Mouse (Mus musculus) forebrain, embryonic 10.5 days (tissue): ENCODE results near the gene Lax1. TPM values are rescaled to one million over a fixed set of nuclear protein-coding genes. Genes with fewer than 3 reads are reported as not detected.
"Not testable (repeated sequence)": the region's sequence is repeated elsewhere in the genome, so short reads cannot be mapped to it uniquely, and the experiment has no call there.

ENCODE experiments used
- DNase-seq: peaks from one replicate; pipeline ENCODE4 v3.0.0-alpha.2; 2017; ENCODE audit warnings: low spot score; ENCODE audit errors: extremely low spot score
- H3K27ac ChIP-seq: fragments of 300-500 bp; sonication (generic); 2 replicates; pipeline ENCODE4 v1.5.1; 2016; ENCODE audit warnings: mild to moderate bottlenecking
- H3K27me3 ChIP-seq: fragments of 300-500 bp; sonication (generic); 2 replicates; pipeline ENCODE4 v1.6.1; 2016; ENCODE audit warnings: mild to moderate bottlenecking; ENCODE audit not compliant: poor library complexity, severe bottlenecking
- H3K36me3 ChIP-seq: fragments of 300-500 bp; sonication (generic); replicated peaks from 2 replicates; pipeline ENCODE4 v1.6.1; 2016; ENCODE audit warnings: mild to moderate bottlenecking, moderate library complexity
- H3K4me1 ChIP-seq: fragments of 300-500 bp; sonication (generic); 2 replicates; pipeline ENCODE4 v1.6.1; 2016
- H3K4me3 ChIP-seq: fragments of 300-500 bp; sonication (generic); 2 replicates; pipeline ENCODE4 v1.5.1; 2016; ENCODE audit warnings: mild to moderate bottlenecking, moderate library complexity
- H3K9me3 ChIP-seq: fragments of 300-500 bp; sonication (generic); 2 replicates; pipeline ENCODE4 v1.6.1; 2016; ENCODE audit warnings: mild to moderate bottlenecking, moderate library complexity
- WGBS: fragments of 180-500 bp; shearing (Covaris S2); methylation state at CpG from one replicate; pipeline ENCODE4 v1.1.7; 2016; 5-methylcytosine and 5-hydroxymethylcytosine counted together
- polyA plus RNA-seq: library from polyadenylated mRNA; unstranded; fragments of >200 nt; fragmentation: Nextera tagmentation; extraction: Ambion mirVana; gene quantifications from 2 replicates; pipeline ENCODE4 v1.2.1, GENCODE M21; 2016

Lax1 gene
- polyA plus RNA-seq, 1 experiment from 2014 or later: 0.93 TPM

- H3K27ac ChIP-seq: peak overlapping the region; percentile 25; the same call in 1 of the 2 replicates
- no peaks in the 10 kb centered on the region for H3K9me3 ChIP-seq
- 55% methylated on average over 6 of the region's 6 CpGs for WGBS
- no peak for DNase-seq
- no peaks in the 10 kb centered on the region for H3K27me3 ChIP-seq
- H3K36me3 ChIP-seq: peaks cover 3% of the 10 kb centered on the region
- peaks cover 49% of the 10 kb centered on the region for H3K4me1 ChIP-seq
- no peak overlapping the region for H3K4me3 ChIP-seq
Measured at GRCm38 (mm10) chr1:133710895-133711294, 21.0 kb upstream of the Lax1 start.

- Histone ChIP-seq H3K4me3 (no peak overlapping the region), H3K4me1 (peaks cover 47% of the 10 kb centered on the region), H3K27ac (peak overlapping the region; percentile 44), H3K9me3 (no peaks in the 10 kb centered on the region), H3K27me3 (no peaks in the 10 kb centered on the region), H3K36me3 (peaks cover 3% of the 10 kb centered on the region)
- no peak for DNase-seq
- WGBS: 86% methylated on average over 3 of the region's 3 CpGs
Measured at GRCm38 (mm10) chr1:133709292-133709691, 19.4 kb upstream of the Lax1 start.

- not testable (repeated sequence) for H3K27me3 ChIP-seq, DNase-seq, H3K27ac ChIP-seq, H3K9me3 ChIP-seq, H3K36me3 ChIP-seq, H3K4me3 ChIP-seq, H3K4me1 ChIP-seq
- 16% methylated on average over 1 of the region's 2 CpGs for WGBS
Measured at GRCm38 (mm10) chr1:133701824-133702223, 11.9 kb upstream of the Lax1 start.

DNA sequence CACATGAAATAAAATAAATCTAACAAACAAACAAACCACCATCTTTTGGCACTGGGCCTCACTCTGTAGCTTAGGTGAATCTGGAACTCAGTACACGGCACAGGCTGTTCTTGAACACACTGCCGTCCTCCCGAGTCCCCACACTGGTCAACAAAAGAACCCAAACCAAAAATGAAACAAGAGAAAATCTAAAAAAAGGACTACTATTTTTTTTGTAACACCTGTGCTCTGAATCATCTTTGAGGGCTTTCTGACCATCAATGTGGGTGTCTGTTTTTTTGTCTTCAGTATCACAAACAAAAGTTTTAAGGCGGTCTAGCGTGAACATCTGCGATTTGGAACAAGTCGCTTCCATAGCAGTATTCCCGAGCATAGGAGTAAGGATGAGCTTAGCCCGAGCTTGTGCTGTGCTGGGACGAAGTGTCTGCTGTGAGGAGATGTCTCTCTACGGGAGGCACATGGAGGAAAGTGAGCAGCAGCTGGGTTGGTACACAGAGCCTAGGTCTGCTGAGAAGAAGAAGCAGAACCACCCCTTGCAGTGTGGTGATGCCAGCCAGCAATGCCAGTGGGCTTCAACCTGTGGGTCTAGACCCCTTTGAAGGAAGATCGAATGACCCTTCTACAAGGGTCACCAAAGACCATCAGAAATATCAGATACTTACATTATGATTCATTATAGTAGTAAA is 8.2 kb upstream of the Lax1 start:
- Histone ChIP-seq H3K4me3 (no peak overlapping the region), H3K27ac (no peak overlapping the region), H3K27me3 (no peaks in the 10 kb centered on the region), H3K9me3 (no peaks in the 10 kb centered on the region), H3K4me1 (peaks cover 34% of the 10 kb centered on the region), H3K36me3 (no peaks in the 10 kb centered on the region)
- no peak for DNase-seq
- WGBS: 94% methylated on average over 12 of the region's 12 CpGs

DNA sequence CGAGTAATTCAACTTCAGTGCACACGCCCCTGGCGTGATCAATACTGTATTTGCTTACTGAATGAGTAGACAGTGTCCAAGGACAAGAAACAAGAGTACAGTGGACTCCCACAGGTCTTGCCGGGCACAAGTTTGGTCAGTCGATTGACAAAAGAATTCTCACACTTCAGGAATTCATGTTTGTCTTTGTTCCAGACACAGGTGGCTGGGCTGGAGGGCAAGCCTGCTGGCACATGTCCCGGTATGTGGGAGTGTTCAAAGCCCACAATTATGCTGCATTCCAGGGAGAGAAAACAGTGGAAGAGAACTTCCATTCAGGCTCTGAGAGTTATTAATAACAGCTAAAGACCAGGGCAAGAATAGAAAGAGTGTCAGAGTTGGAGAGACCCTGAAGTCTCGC is 6.0 kb upstream of the Lax1 start:
- 54% methylated on average over 7 of the region's 7 CpGs for WGBS
- peak overlapping the region; percentile 72 for H3K27ac ChIP-seq
- H3K4me3 ChIP-seq: no peak overlapping the region
- H3K36me3 ChIP-seq: no peaks in the 10 kb centered on the region
- no peaks in the 10 kb centered on the region for H3K9me3 ChIP-seq
- peaks cover 44% of the 10 kb centered on the region for H3K4me1 ChIP-seq
- H3K27me3 ChIP-seq: no peaks in the 10 kb centered on the region
- DNase-seq: no peak

- no peak for DNase-seq
- Histone ChIP-seq H3K4me1 (peaks cover 48% of the 10 kb centered on the region), H3K9me3 (no peaks in the 10 kb centered on the region), H3K27me3 (no peaks in the 10 kb centered on the region), H3K36me3 (no peaks in the 10 kb centered on the region), H3K27ac (peak overlapping the region; percentile 72), H3K4me3 (no peak overlapping the region)
- 89% methylated on average over 1 of the region's 1 CpGs for WGBS
Measured at GRCm38 (mm10) chr1:133694876-133695275, 5.0 kb upstream of the Lax1 start.

DNA sequence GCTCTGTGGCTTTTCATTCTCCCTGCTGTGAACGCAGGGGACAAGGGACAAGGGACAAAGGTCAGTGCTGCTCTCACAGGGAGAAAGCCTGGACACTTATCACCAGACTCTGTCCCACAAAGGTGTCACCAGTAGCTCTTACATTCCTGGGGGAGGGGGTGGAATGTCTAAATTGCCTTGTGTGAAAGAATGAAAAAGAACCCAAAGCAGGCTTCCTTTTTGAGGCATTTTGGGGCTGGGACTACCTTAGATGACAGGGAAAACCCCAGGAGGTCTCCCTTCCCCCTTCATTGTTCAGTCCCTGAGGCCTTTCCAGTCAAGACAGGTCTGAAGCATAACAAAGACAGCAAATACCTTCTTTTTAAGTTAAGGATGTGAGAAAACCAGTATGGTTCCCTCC is 4.4 kb upstream of the Lax1 start:
- H3K4me1 ChIP-seq: peaks cover 51% of the 10 kb centered on the region
- no peaks in the 10 kb centered on the region for H3K36me3 ChIP-seq
- H3K9me3 ChIP-seq: no peaks in the 10 kb centered on the region
- no peaks in the 10 kb centered on the region for H3K27me3 ChIP-seq
- no peak overlapping the region for H3K4me3 ChIP-seq
- DNase-seq: no peak
- 0% methylated on average over 1 of the region's 1 CpGs for WGBS
- H3K27ac ChIP-seq: peak overlapping the region; percentile 72

DNA sequence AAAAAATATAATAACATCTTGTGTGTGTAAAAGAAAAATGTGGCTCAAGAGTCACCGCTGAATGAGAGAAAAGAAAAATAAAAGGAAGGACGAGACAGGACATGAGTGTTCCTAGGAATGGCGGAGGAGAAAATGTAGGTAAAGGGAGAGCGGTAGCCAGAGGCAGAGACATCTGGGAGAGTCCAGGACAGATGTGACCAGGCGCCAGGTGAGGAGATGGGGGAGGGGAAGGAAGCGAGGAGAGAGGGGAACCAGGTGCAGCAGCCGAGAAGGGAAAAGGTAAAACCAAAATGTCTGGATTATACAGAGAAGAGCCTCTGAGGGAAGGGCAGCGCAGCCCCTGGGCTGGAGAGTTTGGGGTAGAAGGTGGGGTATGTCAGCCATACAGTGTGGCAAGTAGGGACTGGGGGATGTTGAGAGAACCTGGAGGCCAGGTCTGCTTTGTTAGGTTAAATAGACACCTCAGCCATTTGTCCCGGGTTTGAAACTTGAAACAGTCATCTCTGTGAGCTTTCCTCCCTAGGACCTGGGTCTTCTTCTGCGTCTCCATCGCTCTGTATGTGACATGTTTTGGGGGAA is 3.7 kb upstream of the Lax1 start:
- Histone ChIP-seq H3K36me3 (no peaks in the 10 kb centered on the region), H3K27me3 (no peaks in the 10 kb centered on the region), H3K4me1 (peaks cover 52% of the 10 kb centered on the region), H3K27ac (peak overlapping the region; percentile 72), H3K4me3 (no peak overlapping the region), H3K9me3 (no peaks in the 10 kb centered on the region)
- WGBS: 63% methylated on average over 11 of the region's 11 CpGs
- no peak for DNase-seq

DNA sequence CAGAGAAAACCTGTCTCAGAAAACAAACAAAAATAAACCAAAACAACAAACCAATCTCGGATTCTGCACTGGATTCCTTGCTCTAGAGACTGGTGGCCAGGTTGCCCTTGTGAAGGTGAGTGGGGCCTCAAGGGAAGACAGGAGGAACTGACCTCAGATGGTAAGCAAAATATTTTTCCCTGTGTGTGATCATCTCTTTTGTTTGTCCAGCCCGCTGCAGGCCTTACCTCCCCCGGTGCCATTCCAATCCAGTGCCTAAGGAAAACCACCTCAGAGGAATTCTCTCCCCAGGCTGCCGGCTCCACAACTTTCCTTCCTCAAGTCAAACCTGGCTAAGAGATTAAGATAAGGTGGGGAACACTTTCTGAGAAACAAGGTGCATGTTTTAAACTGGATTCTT is 2.3 kb upstream of the Lax1 start:
- Histone ChIP-seq H3K36me3 (no peaks in the 10 kb centered on the region), H3K9me3 (no peaks in the 10 kb centered on the region), H3K27me3 (no peaks in the 10 kb centered on the region), H3K4me3 (no peak overlapping the region), H3K27ac (peak overlapping the region; percentile 35; the same call in 1 of the 2 replicates), H3K4me1 (peaks cover 54% of the 10 kb centered on the region)
- DNase-seq: no peak
- WGBS: 44% methylated on average over 4 of the region's 4 CpGs

GRCm38 (mm10) chr1:133691046-133691445 is 1.1 kb upstream of the Lax1 start:
- DNase-seq: no peak
- WGBS: 98% methylated on average over 6 of the region's 6 CpGs
- no peak overlapping the region for H3K27ac ChIP-seq

GRCm38 (mm10) chr1:133688301-133688700 is 1.6 kb downstream of the Lax1 start:
- Histone ChIP-seq H3K36me3 (no peaks in the 10 kb centered on the region), H3K4me1 (peaks cover 21% of the 10 kb centered on the region), H3K27ac (no peak overlapping the region), H3K4me3 (no peak overlapping the region), H3K9me3 (no peaks in the 10 kb centered on the region), H3K27me3 (no peaks in the 10 kb centered on the region)
- DNase-seq: no peak
- WGBS: 80% methylated on average over 7 of the region's 7 CpGs

More at GRCm38 (mm10) chr1:133691046-133691445, 1.1 kb upstream of the Lax1 start:
- Histone ChIP-seq H3K36me3 (no peaks in the 10 kb centered on the region), H3K4me1 (peaks cover 48% of the 10 kb centered on the region), H3K9me3 (no peaks in the 10 kb centered on the region), H3K27me3 (no peaks in the 10 kb centered on the region), H3K4me3 (no peak overlapping the region)

DNA sequence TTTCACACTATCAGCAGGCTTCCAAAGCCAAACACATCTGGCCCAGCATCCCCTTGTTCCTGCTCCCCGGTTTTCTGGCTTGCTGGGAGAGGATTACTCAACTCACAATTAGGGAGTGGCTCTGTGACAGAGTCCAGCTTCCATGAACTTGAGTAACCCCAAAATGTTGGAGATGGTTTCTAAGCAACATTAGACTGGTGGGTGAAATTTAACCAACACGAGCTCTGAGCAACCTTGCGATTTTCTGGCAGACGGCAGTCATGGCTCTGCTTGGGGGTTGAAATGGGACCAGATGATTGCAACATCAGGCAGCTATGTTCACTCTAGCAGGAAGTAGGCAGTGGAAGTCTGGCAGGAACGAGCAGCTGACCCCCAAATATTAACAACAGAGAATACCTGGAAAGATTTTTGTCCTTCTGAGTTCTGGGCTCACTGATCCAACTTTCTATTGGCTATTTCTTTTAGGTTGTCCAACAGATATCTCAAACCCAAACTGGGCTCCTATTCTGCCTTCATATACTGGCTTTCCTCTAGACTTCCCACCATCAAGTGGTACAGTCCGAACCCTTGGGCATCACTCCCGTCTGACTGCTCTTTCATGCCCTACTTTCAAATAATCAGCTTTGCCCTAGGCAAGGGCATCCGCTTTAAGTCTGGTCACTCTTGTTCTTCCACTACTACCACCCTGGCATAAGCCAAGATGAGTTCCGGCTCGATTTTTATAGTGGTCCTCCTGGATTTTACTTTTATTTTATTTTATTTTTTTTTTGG is 4.0 kb downstream of the Lax1 start:
- Histone ChIP-seq H3K27me3 (no peaks in the 10 kb centered on the region), H3K4me3 (no peak overlapping the region), H3K36me3 (no peaks in the 10 kb centered on the region), H3K9me3 (no peaks in the 10 kb centered on the region), H3K27ac (no peak overlapping the region), H3K4me1 (peaks cover 10% of the 10 kb centered on the region; the same call in 1 of the 2 replicates)
- DNase-seq: no peak
- 86% methylated on average over 10 of the region's 10 CpGs for WGBS

GRCm38 (mm10) chr1:133671801-133672200 is 18.1 kb downstream of the Lax1 start:
- H3K36me3 ChIP-seq: no peaks in the 10 kb centered on the region
- H3K4me1 ChIP-seq: 0 out of 2 replicates have a peak, but pooled peaks cover 3% of the 10 kb centered on the region
- 81% methylated on average over 3 of the region's 3 CpGs for WGBS
- H3K9me3 ChIP-seq: no peaks in the 10 kb centered on the region
- H3K4me3 ChIP-seq: no peak overlapping the region
- H3K27me3 ChIP-seq: no peaks in the 10 kb centered on the region
- DNase-seq: no peak
- H3K27ac ChIP-seq: no peak overlapping the region
